Mouse (Mus musculus): ENCODE measurements at regions not wholly inside any gene's neighbourhood (a gene's known extent, or its start where the extent isn't known, plus 50 kb on each side); places are given as distances from the start of the nearest gene placed in this dataset.
"Not testable (repeated sequence)": the region's sequence is repeated elsewhere in the genome, so short reads cannot be mapped to it uniquely, and the experiment has no call there.

DNA sequence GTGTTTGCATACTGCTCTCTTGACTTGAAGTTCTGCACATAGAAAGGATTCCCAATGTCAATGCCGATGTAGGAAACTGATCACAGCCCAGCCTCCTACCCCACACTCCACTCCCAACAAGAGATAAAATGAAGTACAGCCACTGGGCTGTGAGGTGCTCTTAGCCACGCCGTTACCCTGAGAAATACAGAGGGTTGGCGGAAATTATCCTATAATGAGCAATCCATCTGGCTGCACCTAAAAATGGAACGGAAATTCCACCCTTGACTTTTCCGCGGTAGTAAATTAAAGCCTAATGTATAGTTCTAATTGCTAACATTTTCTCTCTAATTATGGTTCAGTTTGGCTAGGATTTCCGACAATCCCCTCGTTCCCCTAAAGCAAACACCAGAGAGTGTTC, 97.2 kb upstream of the Otx2 start:
- intact Hi-C loops (cut with DNase I; ENCODE audit: low total_unique reads): no loop called here
- no peak for DNase-seq

- DNase-seq: no peak
- intact Hi-C loops (cut with DNase I; ENCODE audit: low total_unique reads): no loop called here
Observed at GRCm38 (mm10) chr14:48762691-48763090, 89.1 kb upstream of the Otx2 start.

DNA sequence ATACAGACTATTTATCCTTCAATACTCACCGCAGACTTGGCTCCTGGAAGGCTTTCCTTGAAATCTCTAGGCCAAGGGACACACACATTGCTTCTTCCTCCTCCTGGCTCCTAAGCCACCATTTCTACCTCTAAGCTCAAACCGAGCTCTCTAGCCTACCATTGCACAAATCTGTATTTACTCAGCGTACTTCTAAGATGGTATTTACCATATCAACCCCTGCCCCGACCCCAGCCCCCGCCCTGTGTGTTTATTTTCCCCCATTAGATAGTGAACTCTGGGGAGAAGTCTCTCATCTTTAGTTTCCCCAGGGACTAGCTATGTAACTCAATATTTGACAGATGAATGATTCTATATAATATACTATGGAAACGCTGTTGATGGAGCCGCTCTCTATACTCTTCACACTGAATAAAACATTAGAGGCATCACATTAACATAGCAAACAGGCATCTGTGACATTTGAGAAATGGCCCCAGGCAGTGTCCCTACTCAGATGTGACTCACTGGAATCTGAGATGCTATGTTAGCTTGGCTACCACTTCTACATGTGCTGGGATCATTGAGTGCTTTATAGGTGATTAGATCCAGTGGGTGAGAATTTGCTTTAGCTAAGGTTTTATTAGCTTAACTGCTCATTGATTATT, 87.5 kb upstream of the Otx2 start:
- intact Hi-C loops (cut with DNase I; ENCODE audit: low total_unique reads): no loop called here
- no peak for DNase-seq

- DNase-seq; intact Hi-C loops (cut with DNase I; ENCODE audit: low total_unique reads): not testable (repeated sequence)
Observed at GRCm38 (mm10) chr14:48755096-48755495, 81.5 kb upstream of the Otx2 start.

- DNase-seq: no peak
- intact Hi-C loops (cut with DNase I; ENCODE audit: low total_unique reads): no loop called here
Observed at GRCm38 (mm10) chr14:48754080-48754720, 80.6 kb upstream of the Otx2 start.

DNA sequence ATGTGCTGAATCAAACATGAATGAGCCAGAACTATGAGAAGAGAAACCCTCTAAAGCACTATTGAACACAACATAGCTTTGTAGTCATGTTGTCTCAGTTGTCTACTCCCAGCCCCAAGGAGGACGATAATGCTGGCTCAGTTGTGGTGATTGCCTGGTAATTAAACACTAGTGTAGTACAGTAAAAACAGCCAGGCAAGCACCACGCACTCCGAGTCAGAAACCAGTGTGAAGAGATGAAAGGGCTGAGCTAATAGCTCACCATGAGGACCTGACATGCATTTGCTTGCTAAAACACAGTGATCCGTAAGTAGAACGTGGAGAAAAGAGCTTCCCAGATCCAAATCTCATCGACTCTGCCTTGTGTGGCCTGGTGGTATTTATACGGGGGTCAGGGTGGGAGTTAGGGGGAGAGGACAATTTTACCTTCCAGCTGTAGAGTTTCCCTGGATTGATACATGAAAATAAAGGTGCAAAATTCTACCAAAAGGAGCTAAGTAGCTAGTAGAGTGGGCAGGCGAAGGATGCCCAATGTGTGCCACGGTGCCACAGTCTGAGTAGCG, 80.0 kb upstream of the Otx2 start:
- no peak for DNase-seq
- intact Hi-C loops (cut with DNase I; ENCODE audit: low total_unique reads): no loop called here

- DNase-seq: no peak
- intact Hi-C loops (cut with DNase I; ENCODE audit: low total_unique reads): no loop called here
Observed at GRCm38 (mm10) chr14:48753084-48753483, 79.5 kb upstream of the Otx2 start.

GRCm38 (mm10) chr14:48752579-48752905, 78.9 kb upstream of the Otx2 start:
- DNase-seq: no peak
- intact Hi-C loops (cut with DNase I; ENCODE audit: low total_unique reads): no loop called here

GRCm38 (mm10) chr14:48751751-48752578, 78.3 kb upstream of the Otx2 start:
- DNase-seq: no peak
- intact Hi-C loops (cut with DNase I; ENCODE audit: low total_unique reads): no loop called here

GRCm38 (mm10) chr14:48750994-48751393, 77.4 kb upstream of the Otx2 start:
- intact Hi-C loops (cut with DNase I; ENCODE audit: low total_unique reads): no loop called here
- DNase-seq: no peak

GRCm38 (mm10) chr14:48748976-48749375, 75.4 kb upstream of the Otx2 start:
- no peak for DNase-seq
- intact Hi-C loops (cut with DNase I; ENCODE audit: low total_unique reads): no loop called here

DNA sequence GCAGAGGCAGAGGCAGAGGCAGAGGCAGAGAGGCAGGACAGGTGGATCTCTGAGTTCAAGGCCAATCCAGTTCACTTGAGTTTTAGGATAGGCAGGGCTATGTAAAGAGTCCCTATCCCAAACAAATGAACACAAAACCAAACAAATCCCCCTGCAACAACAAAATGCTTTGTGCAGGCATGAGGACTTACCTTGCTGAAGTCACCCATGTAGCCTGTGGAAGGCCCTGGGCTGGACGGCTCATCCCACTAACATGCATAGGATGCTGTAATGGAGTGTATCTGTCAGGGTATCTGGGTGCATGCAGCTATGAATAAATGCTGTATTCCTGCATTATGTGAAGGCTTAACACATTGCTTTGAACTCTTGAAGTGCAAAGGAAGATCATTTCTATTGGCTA, 74.3 kb upstream of the Otx2 start:
- intact Hi-C loops (cut with DNase I; ENCODE audit: low total_unique reads): no loop called here
- DNase-seq: no peak

DNA sequence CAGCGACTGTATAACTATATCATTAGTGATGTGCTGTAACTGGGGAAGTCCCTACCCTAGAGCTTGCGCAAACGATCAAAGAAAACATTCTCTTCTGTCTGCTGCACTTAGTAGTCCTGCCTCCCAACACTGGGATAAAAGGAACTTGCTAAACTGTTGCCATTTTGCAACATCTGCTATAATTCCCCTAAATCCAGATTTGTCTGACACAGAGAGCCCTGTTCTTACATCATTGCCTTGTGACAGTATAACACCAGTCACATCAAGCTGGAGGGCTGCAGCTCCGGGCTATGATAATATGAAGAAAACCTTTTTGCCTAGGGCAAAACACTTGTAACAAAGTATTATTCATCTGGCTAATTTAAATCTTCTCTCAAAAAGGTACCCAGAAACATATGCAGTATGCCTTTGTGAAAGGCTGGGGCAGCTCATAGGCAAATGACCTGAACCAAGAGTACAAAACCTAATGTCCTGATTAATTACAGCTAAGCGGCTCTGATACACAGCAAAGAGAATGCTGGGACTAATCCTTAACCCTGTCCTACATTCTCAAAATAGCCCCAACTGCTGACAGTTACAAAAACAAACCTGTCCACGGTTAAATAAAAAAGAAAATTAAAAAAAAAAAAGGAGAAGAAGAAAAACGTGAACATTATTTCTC, 67.5 kb upstream of the Otx2 start:
- intact Hi-C loops (cut with DNase I; ENCODE audit: low total_unique reads): no loop called here
- DNase-seq: no peak

DNA sequence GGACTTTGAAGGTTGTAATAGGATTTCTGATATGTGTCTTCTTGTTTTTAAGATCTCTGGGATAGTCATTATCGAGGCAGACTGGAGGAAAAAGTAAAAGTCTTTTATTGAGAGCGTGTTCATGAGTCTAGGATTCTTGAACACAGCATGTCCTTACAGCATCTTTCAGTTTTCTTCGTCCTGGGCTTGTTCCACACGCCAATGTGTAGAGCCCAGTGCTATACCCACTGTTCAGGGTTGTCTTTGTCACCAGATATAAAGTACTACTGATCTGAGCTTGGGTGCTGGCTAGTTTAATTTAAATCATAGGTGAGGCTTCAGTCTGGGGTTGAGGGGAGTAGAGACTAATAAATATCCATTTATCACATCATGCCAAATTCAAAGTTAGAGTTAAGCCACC, 65.5 kb upstream of the Otx2 start:
- DNase-seq: no peak
- intact Hi-C loops (cut with DNase I; ENCODE audit: low total_unique reads): no loop called here

DNA sequence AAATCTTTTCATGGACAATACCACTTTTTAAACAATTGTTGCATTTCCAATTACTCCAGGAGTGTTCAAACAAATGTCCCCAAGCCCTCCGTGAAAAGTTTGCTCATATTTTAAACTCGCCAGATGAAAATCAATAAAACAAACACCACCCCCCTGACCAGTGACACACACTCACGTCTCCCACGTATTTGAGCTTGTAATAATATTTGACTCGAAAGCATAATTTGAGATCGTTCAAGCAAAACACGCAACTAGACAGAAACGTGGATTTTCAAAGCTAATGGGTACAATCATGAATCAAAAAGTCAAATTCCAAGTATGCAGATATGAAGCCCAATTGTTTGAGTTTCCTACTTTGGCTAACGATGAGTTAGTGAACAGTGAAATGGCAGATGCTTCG, 65.0 kb upstream of the Otx2 start:
- intact Hi-C loops (cut with DNase I; ENCODE audit: low total_unique reads): no loop called here
- DNase-seq: no peak

DNA sequence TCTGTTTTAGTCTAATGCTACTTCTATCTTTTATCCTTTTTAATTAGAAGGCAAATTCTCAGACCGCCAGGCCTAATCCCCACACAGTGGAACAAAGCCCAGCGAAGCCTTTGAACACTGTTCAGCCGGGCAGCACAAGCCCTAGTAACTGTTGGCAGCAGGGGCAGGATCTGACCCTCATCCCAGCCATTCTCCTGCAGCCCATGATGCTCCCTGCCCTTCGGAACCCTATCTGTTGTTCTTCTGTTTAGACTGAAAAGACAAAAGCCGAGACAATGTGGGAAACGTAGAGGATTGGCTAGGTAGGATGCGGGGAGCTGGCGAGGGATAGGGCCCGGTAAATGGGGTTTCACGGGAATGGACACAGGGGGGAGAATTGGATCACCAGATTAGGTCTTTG, 64.6 kb upstream of the Otx2 start:
- no peak for DNase-seq
- intact Hi-C loops (cut with DNase I; ENCODE audit: low total_unique reads): no loop called here

DNA sequence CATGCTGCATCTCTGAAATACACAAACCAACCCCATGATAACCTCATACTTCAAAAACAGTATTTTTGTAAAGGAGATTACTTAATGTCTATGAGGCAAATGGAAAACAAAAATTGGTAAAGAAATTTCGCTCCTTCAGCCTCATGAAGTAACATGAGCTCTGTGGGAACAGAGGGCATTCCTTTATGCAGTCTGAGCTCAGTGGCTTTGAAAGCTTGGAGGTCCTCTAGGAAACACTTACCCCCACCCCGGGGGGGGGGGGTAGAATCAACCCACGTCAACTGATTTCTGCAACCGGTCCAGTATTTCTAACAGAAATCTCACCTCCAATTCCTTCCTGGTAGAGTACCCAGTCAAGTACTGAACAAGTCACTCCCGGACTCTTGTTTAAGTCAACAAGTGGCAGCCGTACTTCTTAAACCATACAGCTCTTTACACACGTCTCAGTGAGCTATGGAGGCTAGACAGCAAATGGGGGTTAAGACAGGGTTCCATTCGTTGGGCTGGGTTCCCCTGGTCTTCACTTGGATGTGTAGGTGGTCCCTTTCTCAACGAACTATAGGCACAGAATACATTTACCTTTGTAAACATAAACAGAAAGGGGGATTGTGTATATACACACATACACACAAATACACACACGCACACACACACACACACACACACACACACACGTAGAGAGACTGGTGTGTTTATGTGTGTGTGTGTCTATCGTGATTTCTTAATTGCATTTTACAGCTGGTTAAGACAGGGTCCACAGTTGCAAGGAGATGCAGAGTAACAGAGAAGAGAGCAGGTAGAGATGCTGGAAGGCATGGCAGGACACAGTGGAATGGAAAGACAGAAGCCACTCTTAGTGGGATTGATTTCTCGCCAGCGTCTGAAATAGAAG, 63.6 kb upstream of the Otx2 start:
- no peak for DNase-seq
- intact Hi-C loops (cut with DNase I; ENCODE audit: low total_unique reads): no loop called here

GRCm38 (mm10) chr14:48736211-48736610, 62.6 kb upstream of the Otx2 start:
- intact Hi-C loops (cut with DNase I; ENCODE audit: low total_unique reads): no loop called here
- no peak for DNase-seq

DNA sequence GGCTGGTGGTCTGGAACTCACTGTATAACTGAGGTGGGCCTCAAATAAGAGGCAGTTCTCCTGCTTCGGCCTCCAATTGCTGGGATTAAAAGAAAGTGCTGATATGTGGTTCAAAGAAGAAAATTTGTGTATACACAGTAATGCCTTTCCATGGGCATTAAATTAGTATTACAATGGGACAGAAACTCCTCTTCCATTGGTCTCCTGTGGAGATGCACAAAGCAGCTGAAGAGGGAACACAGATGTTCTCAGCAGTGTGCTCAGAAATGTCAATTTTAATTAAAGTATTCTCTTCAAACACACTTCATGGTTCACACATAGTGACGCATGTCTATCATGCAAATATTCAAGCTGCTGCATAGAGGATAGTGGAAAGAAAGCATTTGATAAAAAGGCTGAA, 56.4 kb upstream of the Otx2 start:
- no peak for DNase-seq
- intact Hi-C loops (cut with DNase I; ENCODE audit: low total_unique reads): no loop called here

All from gastrocnemius, postnatal 14 days (tissue).